Mouse (Mus musculus): ENCODE results near the gene Neurl1a. TPM values are rescaled to one million over a fixed set of nuclear protein-coding genes. Genes with fewer than 3 reads are reported as not detected.
A peak's percentile ranks its signal among the peaks of the same experiment; 100 is the strongest.
"Not testable (repeated sequence)": the region's sequence is repeated elsewhere in the genome, so short reads cannot be mapped to it uniquely, and the experiment has no call there.

Neurl1a gene
- polyA plus RNA-seq (2012; ENCODE audit: insufficient read depth, low replicate concordance) = 0.98 TPM in 1 of 2 replicates, not detected in the other

DNA sequence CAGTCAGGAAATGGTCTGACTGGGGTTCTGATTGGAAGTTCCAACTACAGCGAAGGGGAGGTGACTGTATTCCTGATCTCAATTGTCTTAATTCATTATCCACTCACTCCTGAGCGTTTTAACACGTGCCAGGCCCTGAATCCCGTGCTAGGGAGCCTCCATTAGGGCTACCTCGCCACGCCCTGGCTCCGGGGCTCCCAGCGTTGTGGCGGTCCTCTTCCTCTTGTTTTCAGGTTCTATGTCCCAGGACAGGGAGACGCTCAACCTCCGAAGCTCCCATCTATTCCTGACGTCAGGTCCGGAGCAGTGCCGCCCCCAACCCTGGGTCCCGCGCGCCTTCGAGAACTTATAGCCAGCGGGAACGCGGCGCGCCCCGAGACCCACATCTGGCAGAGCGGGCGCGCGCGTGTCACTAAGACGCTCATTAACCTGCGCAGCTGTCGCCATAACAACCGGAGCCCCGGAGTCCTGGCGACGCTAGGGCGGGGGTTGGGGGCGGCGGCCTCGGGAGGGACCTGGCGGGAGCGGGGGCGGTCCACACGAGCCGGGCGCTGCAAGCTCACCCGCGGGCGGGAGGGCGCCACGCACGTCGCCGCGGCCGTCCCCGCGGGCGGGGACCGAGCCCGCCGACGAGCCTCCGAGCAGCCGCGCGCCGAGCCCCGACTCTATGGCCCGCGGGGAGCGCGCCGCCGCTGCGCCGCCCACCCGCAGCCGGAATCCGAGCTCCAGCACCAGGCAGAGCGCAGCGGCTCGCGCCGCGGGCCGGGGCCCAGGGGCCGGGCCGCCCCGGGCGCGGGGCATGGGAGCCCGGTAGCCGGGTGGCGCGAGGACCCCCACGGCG, at the start of gene Neurl1a:
Gene Neurl1a, plus strand, starts transcription at position 390 of the 841 bp plus-strand sequence.
- peaks cover 16% of the 10 kb centered on the region for H3K9me3 ChIP-seq
- peaks cover 19% of the 10 kb centered on the region for H3K4me1 ChIP-seq
- TF ChIP-seq GATA1 (IDR thresholded peaks at IDR 0.05; ENCODE audit: borderline replicate concordance, low read length) (no peak), FLI1 (IDR thresholded peaks at IDR 0.05; ENCODE audit: low read length) (no peak)
- H3K27me3 ChIP-seq (replicated peaks) = peaks cover 79% of the 10 kb centered on the region
- peak within 1 kb of the TSS; percentile 89 for H3K4me3 ChIP-seq (replicated peaks)
- no peaks in the 10 kb centered on the region for H3K36me3 ChIP-seq (replicated peaks; ENCODE audit: low read length)

DNA sequence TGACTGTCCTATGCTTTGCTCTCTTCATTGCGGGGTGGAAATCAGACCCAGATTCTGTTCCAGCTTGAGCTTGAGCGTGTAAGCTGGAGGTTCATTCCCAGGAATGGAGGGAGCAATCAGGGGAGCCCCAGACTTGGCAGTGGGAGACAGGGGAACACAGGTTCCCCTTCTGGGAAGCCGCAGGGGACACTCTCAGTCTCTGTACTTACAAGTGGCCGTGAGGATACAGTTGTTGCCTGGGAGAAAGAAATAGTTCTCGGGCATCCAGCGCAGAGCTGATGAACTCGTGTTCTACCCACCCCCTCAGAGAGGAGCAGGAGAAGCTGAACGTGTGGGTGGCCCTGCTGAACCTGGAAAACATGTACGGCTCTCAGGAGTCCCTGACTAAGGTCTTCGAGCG, 49.8 kb upstream of the Neurl1a start:
- Histone ChIP-seq H3K4me3 (replicated peaks) (no peak overlapping the region), H3K4me1 (peaks cover 29% of the 10 kb centered on the region), H3K36me3 (replicated peaks; ENCODE audit: low read length) (peaks cover 98% of the 10 kb centered on the region), H3K27me3 (replicated peaks) (no peaks in the 10 kb centered on the region), H3K9me3 (no peaks in the 10 kb centered on the region)
- TF ChIP-seq GATA1 (IDR thresholded peaks at IDR 0.05; ENCODE audit: borderline replicate concordance, low read length) (no peak), FLI1 (IDR thresholded peaks at IDR 0.05; ENCODE audit: low read length) (no peak)

DNA sequence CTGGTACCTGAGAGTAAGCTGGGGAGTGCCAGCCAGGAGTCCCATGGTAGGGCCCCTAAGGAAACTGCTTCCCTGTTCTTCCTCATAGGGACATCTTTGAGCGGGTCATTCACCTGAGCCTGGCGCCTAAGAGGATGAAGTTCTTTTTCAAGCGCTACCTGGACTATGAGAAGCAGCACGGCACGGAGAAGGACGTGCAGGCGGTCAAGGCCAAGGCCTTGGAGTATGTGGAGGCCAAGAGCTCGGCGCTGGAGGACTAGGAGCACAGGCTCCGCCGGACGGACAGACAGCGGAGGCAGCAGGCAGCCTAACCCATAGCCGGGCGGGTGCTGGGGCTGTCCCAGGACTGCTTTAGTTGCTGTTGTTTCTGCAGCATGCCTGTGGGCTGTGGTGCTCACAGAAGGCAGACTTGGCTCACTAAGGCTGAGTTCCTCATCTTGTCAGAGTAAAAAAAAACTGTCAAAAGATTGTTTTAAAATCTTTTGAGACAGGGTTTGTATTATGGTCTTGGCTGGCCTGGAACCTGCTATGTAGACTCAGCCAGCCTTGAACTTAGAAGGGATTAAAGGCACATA, 48.0 kb upstream of the Neurl1a start:
- Histone ChIP-seq H3K36me3 (replicated peaks; ENCODE audit: low read length) (peaks cover 95% of the 10 kb centered on the region), H3K27me3 (replicated peaks) (no peaks in the 10 kb centered on the region), H3K4me1 (peaks cover 45% of the 10 kb centered on the region), H3K9me3 (no peaks in the 10 kb centered on the region), H3K4me3 (replicated peaks) (no peak overlapping the region)
- TF ChIP-seq GATA1 (IDR thresholded peaks at IDR 0.05; ENCODE audit: borderline replicate concordance, low read length) (no peak), FLI1 (IDR thresholded peaks at IDR 0.05; ENCODE audit: low read length) (no peak)

DNA sequence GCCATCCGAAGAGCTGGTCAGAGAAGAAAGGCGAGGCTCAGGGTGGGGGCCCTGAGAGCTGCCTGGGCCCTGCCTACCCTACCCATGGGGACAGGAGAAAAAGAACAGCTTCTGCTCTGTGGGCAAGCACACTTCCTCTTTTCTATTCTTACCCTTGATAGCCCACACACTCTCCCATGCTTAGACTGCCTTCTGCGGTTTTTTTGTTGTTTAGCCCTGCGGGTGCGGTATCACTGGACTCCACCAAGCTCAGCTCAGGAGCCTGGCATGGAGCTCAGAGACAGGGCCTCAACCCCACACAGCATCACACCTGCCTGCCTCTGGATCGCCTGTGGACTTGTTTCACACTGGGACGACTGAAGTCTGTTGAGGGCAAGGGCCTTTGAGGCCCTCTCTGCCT, 45.5 kb upstream of the Neurl1a start:
- H3K36me3 ChIP-seq (replicated peaks; ENCODE audit: low read length) = peaks cover 72% of the 10 kb centered on the region
- TF ChIP-seq GATA1 (IDR thresholded peaks at IDR 0.05; ENCODE audit: borderline replicate concordance, low read length) (no peak), FLI1 (IDR thresholded peaks at IDR 0.05; ENCODE audit: low read length) (no peak)
- no peaks in the 10 kb centered on the region for H3K9me3 ChIP-seq
- peak overlapping the region; percentile 85 for H3K4me3 ChIP-seq (replicated peaks)
- peaks cover 70% of the 10 kb centered on the region for H3K4me1 ChIP-seq
- no peaks in the 10 kb centered on the region for H3K27me3 ChIP-seq (replicated peaks)

DNA sequence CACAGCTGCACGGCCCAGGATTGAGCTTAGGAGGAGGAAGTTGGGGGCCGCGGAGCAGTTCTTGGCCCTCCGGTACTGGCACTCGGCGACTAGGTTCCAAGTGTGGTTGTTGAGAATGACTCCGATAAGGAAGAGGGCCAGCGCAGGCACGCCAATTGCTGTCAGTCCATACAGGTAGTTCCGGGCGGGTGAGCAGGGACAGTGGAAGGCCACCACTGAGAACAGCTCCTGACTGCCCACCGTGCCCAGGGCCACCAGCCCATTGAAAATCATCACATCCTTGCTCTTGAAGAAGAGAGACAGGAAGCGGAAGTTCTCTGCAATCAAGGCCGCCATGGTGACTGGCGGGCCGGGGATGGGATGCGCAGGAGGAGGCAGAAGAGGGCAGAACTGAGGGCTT, 43.1 kb upstream of the Neurl1a start:
- peaks cover 48% of the 10 kb centered on the region for H3K36me3 ChIP-seq (replicated peaks; ENCODE audit: low read length)
- TF ChIP-seq FLI1 (IDR thresholded peaks at IDR 0.05; ENCODE audit: low read length) = no peak
- no peak for TF ChIP-seq GATA1 (IDR thresholded peaks at IDR 0.05; ENCODE audit: borderline replicate concordance, low read length)
- peak overlapping the region; percentile 52 for H3K4me3 ChIP-seq (replicated peaks)
- no peaks in the 10 kb centered on the region for H3K9me3 ChIP-seq
- H3K27me3 ChIP-seq (replicated peaks) = peaks cover 16% of the 10 kb centered on the region
- H3K4me1 ChIP-seq = peaks cover 83% of the 10 kb centered on the region

DNA sequence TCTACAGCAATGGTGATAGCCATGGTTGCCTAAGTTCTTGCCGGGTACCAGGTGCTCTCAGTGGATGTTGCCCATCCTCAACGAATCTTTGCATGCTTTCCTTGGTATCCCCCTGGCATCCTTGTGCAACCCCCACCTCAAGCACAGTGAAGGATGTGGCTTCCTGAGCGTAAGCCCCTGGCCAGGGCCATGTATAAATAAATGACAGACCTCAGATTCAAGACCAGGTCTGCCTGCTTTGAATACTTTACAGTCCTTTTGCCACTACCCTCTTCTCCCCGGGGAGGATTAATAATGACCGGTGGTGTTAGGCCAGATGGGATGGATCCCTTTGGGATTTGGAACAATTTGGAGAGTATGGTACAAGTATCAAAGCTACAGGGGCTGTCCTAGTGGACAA, 42.5 kb upstream of the Neurl1a start:
- Histone ChIP-seq H3K9me3 (no peaks in the 10 kb centered on the region), H3K36me3 (replicated peaks; ENCODE audit: low read length) (peaks cover 42% of the 10 kb centered on the region), H3K4me3 (replicated peaks) (peak overlapping the region; percentile 52), H3K4me1 (peaks cover 85% of the 10 kb centered on the region), H3K27me3 (replicated peaks) (peaks cover 22% of the 10 kb centered on the region)
- TF ChIP-seq FLI1 (IDR thresholded peaks at IDR 0.05; ENCODE audit: low read length) (no peak), GATA1 (IDR thresholded peaks at IDR 0.05; ENCODE audit: borderline replicate concordance, low read length) (no peak)

DNA sequence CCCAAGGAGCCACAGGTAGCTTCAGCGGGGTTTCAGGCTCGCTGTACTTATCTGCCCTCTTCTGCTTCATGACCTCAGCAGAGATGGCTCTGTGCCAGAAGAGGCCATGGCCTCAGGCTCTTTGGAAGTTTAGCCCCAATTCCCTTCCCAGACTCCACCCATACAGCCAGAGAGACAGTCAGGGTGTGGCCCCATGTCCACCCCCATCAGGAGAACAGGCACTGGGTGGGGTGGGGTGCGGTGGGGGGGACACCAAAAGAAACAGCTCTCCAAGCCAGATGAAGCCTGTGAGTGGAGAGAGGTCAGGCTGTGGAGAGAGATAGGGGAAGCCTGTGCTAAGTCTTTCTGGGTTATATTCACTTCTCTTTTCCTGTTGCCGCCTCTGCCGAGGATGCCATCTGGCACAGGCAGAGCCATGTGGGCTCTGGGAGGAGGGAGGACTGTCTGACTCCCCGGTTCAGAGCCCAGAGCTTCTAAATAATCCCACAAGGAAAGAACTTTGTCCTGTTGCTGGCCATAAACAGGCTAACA, 41.5 kb upstream of the Neurl1a start:
- Histone ChIP-seq H3K36me3 (replicated peaks; ENCODE audit: low read length) (peaks cover 33% of the 10 kb centered on the region), H3K9me3 (no peaks in the 10 kb centered on the region), H3K4me3 (replicated peaks) (peak overlapping the region; percentile 93), H3K4me1 (peaks cover 77% of the 10 kb centered on the region), H3K27me3 (replicated peaks) (peaks cover 25% of the 10 kb centered on the region)
- TF ChIP-seq FLI1 (IDR thresholded peaks at IDR 0.05; ENCODE audit: low read length) (no peak), GATA1 (IDR thresholded peaks at IDR 0.05; ENCODE audit: borderline replicate concordance, low read length) (no peak)

DNA sequence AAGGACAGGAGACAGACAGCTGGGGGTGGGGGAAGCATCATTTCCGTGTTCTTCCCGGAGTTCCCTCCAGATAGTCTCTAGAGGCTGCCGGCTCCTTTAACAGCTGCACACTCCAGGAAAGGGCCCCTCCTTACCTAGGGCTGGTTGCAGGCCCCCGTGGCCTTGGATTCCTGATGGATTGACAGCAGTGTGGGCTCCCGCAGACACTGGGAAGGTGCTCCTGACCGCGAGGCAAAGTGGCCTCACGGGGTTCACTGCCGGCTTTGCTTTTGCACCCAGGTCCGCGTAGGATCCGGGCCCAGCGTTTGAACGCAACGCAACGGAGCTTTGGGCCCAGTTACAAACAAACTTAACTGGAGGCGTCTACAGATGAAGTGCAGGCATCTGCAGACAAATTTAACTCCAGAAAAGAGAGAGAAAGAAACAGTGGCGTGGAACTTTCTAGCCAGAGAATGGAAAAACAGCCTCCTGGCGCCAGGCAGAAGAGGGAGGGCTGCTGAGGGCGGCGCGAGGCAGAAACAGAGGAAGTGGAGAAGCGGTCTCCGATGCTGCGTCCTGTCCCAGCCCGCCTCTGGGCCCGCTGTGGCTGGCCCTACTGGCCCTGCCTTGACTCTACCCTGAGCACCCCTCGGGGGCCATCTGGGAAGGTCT, 40.7 kb upstream of the Neurl1a start, which contains the start of gene Calhm2:
Gene Calhm2, minus strand, starts transcription at position 524 of the 651 bp plus-strand sequence.
- TF ChIP-seq GATA1 (IDR thresholded peaks at IDR 0.05; ENCODE audit: borderline replicate concordance, low read length) (no peak), FLI1 (IDR thresholded peaks at IDR 0.05; ENCODE audit: low read length) (no peak)
- peaks cover 31% of the 10 kb centered on the region for H3K27me3 ChIP-seq (replicated peaks)
- peaks cover 25% of the 10 kb centered on the region for H3K36me3 ChIP-seq (replicated peaks; ENCODE audit: low read length)
- H3K9me3 ChIP-seq = no peaks in the 10 kb centered on the region
- peaks cover 69% of the 10 kb centered on the region for H3K4me1 ChIP-seq
- peak within 1 kb of the TSS; percentile 93 for H3K4me3 ChIP-seq (replicated peaks)

DNA sequence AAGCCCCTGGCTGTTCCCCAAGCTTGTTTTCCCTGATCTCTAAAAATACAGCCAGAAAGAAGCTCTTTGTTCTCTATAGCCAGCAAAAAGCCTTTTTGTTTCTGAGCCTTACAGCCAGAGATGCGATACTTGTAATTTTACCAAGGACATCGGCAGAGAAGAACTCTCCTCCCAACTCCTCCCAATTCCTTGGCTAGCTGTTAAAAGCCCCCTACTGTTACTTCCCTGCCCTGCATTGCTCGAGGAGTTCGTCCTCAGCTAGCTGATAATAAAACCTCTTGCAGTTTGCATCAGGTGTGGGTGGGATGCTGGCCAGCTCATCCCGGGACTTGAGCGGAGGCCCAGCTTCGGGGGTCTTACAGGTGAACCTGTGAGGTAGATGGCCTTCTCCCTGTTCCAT, 39.0 kb upstream of the Neurl1a start:
- not testable (repeated sequence) for H3K9me3 ChIP-seq; H3K4me3 ChIP-seq (replicated peaks)
- H3K27me3 ChIP-seq (replicated peaks) = peaks cover 48% of the 10 kb centered on the region
- H3K36me3 ChIP-seq (replicated peaks; ENCODE audit: low read length) = peaks cover 12% of the 10 kb centered on the region
- peaks cover 54% of the 10 kb centered on the region for H3K4me1 ChIP-seq

All from megakaryocyte, embryonic 14.5 days (primary cell).